Mouse (Mus musculus) bone marrow, adult 2 months (tissue): ENCODE results near the gene Mturn.

ENCODE experiments used
- CTCF ChIP-seq: fragments of 200-500 bp; IDR thresholded peaks from 2 replicates; pipeline ENCODE4 v1.5.1; 2011; ENCODE audit warnings: low read length, control low read depth; ENCODE audit not compliant: control insufficient read depth, insufficient read depth
- POLR2A ChIP-seq: fragments of 200-500 bp; IDR thresholded peaks from 2 replicates; pipeline ENCODE4 v1.6.1; 2011; ENCODE audit warnings: low read depth, mild to moderate bottlenecking, control low read depth, low read length, borderline replicate concordance; ENCODE audit not compliant: control insufficient read depth

DNA sequence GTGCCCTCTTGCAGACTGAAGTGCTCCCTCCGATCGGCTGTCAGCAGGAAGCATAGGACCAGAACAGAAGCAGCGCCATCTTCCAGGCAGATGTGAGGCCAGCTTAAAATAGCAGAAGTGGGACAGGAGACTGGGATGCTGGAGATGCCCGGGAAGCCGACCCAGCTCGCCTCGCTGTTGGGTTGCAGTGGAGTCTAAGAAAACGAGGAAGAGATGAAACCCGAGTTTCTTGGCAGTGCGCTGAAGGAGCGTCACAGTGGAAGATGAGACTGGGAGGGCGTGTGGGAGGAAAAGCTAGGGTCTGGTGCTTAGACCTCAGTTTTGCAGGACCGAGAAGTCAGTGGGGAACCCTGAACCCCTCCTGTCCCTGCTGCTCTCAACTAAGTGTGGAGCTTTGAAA lies 9.4 kb downstream of the Mturn start:
- TF ChIP-seq CTCF (no peak), POLR2A (no peak)
